Mouse (Mus musculus) brain, embryonic 14.5 days (tissue): Measurements from ENCODE around the gene Spata4.

Source experiments
- CTCF ChIP-seq: fragments of 200-500 bp; IDR thresholded peaks from 2 replicates; pipeline ENCODE4 v1.5.1; 2012; ENCODE audit warnings: inconsistent platforms, mild to moderate bottlenecking, moderate library complexity, borderline replicate concordance; ENCODE audit not compliant: insufficient read depth, insufficient read length; ENCODE audit errors: extremely low read depth
- POLR2A ChIP-seq: fragments of 200-500 bp; IDR thresholded peaks from 2 replicates; pipeline ENCODE4 v1.6.1; 2012; ENCODE audit warnings: mild to moderate bottlenecking, inconsistent platforms, borderline replicate concordance; ENCODE audit not compliant: poor library complexity, insufficient read depth, insufficient read length, severe bottlenecking; ENCODE audit errors: extremely low read depth

DNA sequence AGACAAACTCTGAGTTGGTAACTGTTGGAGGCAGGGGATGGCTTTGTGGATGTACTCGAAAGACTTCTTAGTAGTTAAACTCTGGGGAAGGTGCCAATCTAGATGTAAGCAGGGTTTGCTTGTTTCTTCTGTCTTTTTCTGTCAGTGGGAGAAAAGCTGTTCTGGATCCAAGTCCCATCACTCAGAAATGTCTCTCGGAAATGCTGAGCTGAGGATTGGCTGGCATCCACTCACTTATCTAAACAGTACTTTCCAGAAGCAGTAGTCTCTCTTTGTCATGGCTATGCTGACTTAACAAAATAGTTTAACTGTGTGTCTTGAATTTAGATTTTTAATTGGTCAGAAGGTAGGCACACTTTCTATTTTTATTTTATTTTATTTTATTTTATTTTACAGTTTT is 33.4 kb upstream of the Spata4 start:
- no peak for TF ChIP-seq CTCF
- no peak for TF ChIP-seq POLR2A
